Mouse (Mus musculus): ENCODE measurements around the gene Cd244a. TPM values are rescaled to one million over a fixed set of nuclear protein-coding genes. Genes with fewer than 3 reads are reported as not detected.

Cd244a gene
- 0.76 and 1.1 TPM in 2 replicates for polyA plus RNA-seq (2015; fragmentation: Nextera tagmentation; extraction: Ambion mirVana)

DNA sequence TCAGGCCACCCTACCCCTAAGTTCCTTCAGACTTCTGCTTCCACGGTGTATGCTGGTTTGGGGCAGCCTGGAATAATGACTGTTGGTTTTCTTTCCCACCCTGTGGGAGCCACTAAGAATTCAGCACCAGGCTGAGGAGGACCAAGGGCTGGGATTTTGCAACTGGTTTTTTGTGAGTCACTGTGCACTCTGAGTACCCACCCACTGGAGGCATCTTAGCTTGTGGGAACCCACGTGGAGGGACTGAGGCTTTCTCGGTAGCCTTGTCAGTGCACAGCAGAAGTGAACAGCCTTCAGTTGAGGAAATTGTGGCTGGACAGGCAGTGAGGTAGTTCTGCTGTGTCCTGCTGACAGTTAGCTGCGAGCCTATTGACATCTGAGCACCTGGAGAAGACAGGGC, at the start of gene Cd244a:
Gene Cd244a (plus strand): TSS at position 296 of the 400 bp plus-strand sequence.
- no peak within 1 kb of the TSS for H3K9ac ChIP-seq (ENCODE audit: low read length)
- no peak for ATAC-seq (replicated peaks; ENCODE audit: extremely low read depth, insufficient read depth, low FRiP score)
- no peaks in the 10 kb centered on the region for H3K27me3 ChIP-seq (ENCODE audit: control insufficient read depth, insufficient read depth, low read length)
- H3K4me3 ChIP-seq (ENCODE audit: low read length), result no peak within 1 kb of the TSS
- no peaks in the 10 kb centered on the region for H3K36me3 ChIP-seq (ENCODE audit: control insufficient read depth, insufficient read depth)
- H3K9me3 ChIP-seq (replicated peaks; ENCODE audit: control insufficient read depth, low read length), result no peaks in the 10 kb centered on the region
- no peak within 1 kb of the TSS for H3K27ac ChIP-seq (ENCODE audit: low read length)
- WGBS, result 66% methylated on average over 4 of the region's 4 CpGs
- no peak within 1 kb of the TSS for H3K4me2 ChIP-seq (ENCODE audit: low read depth, low read length)
- peaks cover 4% of the 10 kb centered on the region for H3K4me1 ChIP-seq (ENCODE audit: control insufficient read depth, insufficient read depth, low read length)

DNA sequence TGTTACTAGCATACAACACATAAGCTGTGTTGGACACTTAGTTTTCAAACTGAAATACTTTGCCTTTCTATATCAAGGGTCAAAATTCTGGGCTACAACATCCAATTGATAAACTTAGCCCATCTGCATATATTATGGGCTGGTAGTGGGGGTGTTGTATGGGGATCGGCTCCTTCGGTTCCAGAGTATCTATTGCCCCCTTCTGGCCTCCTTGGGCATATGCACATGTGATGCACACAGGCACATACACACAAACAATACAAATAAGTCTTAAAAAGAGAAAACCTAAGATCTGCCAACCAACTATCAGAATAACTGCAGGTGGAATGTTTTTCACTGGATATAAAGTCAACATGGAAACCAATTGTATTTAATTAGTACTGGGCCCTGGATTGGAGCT, 45.8 kb upstream of the Cd244a start:
- H3K4me3 ChIP-seq (ENCODE audit: low read length), result no peak overlapping the region
- no peaks in the 10 kb centered on the region for H3K36me3 ChIP-seq (ENCODE audit: control insufficient read depth, insufficient read depth)
- no peak overlapping the region for H3K9ac ChIP-seq (ENCODE audit: low read length)
- no peak for ATAC-seq (replicated peaks; ENCODE audit: extremely low read depth, insufficient read depth, low FRiP score)
- no peaks in the 10 kb centered on the region for H3K4me1 ChIP-seq (ENCODE audit: control insufficient read depth, insufficient read depth, low read length)
- H3K27ac ChIP-seq (ENCODE audit: low read length), result no peak overlapping the region
- no peak overlapping the region for H3K4me2 ChIP-seq (ENCODE audit: low read depth, low read length)
- H3K27me3 ChIP-seq (ENCODE audit: control insufficient read depth, insufficient read depth, low read length), result no peaks in the 10 kb centered on the region
- H3K9me3 ChIP-seq (replicated peaks; ENCODE audit: control insufficient read depth, low read length), result no peaks in the 10 kb centered on the region
- WGBS, result 91% methylated on average over 2 of the region's 2 CpGs

DNA sequence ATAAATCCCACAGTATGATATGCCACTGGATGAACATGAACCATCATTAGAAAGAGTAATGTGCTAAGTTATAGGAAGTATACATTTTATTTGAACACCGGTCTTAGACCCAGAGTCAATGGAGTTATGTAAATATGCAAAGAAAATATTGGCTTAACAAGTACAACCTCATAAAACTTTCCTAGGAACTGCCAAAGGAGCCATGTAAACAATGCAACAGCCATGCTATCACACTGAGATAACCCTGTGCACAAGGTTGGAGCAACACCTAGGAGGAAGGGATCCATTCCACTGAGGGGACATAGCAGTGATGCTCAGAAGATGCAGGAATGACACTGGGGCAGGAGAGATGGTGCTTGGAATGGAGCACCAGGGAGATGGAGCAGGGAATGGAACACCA, 45.2 kb upstream of the Cd244a start:
- H3K27ac ChIP-seq (ENCODE audit: low read length), result no peak overlapping the region
- 85% methylated on average over 1 of the region's 1 CpGs for WGBS
- no peaks in the 10 kb centered on the region for H3K4me1 ChIP-seq (ENCODE audit: control insufficient read depth, insufficient read depth, low read length)
- H3K27me3 ChIP-seq (ENCODE audit: control insufficient read depth, insufficient read depth, low read length), result no peaks in the 10 kb centered on the region
- no peak overlapping the region for H3K4me3 ChIP-seq (ENCODE audit: low read length)
- H3K4me2 ChIP-seq (ENCODE audit: low read depth, low read length), result no peak overlapping the region
- no peak for ATAC-seq (replicated peaks; ENCODE audit: extremely low read depth, insufficient read depth, low FRiP score)
- H3K9ac ChIP-seq (ENCODE audit: low read length), result no peak overlapping the region
- H3K36me3 ChIP-seq (ENCODE audit: control insufficient read depth, insufficient read depth), result no peaks in the 10 kb centered on the region
- H3K9me3 ChIP-seq (replicated peaks; ENCODE audit: control insufficient read depth, low read length), result no peaks in the 10 kb centered on the region

DNA sequence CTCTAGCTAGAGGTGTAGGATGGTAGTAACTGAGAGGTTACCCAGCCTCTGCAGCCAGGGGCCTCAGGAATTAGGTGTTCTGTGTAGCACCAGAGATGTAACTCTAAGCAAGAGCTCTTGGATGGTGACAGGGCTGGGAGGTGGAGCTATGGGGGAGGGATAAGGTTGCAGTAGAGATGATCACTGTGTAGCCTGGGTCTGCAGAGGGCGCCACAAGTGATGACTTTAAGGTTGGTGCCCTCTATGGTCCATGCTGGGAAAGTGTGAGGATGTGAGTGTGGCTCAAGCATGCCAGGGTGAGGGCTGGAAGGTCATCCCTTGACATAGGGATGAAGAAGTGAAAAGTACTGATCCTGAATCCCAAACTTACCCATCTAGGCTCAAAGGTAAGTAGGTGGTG, 44.0 kb upstream of the Cd244a start:
- H3K9ac ChIP-seq (ENCODE audit: low read length), result no peak overlapping the region
- 10% methylated on average over 1 of the region's 1 CpGs for WGBS
- no peaks in the 10 kb centered on the region for H3K36me3 ChIP-seq (ENCODE audit: control insufficient read depth, insufficient read depth)
- H3K27ac ChIP-seq (ENCODE audit: low read length), result no peak overlapping the region
- no peaks in the 10 kb centered on the region for H3K27me3 ChIP-seq (ENCODE audit: control insufficient read depth, insufficient read depth, low read length)
- H3K4me3 ChIP-seq (ENCODE audit: low read length), result no peak overlapping the region
- no peak for ATAC-seq (replicated peaks; ENCODE audit: extremely low read depth, insufficient read depth, low FRiP score)
- H3K9me3 ChIP-seq (replicated peaks; ENCODE audit: control insufficient read depth, low read length), result no peaks in the 10 kb centered on the region
- H3K4me1 ChIP-seq (ENCODE audit: control insufficient read depth, insufficient read depth, low read length), result no peaks in the 10 kb centered on the region
- no peak overlapping the region for H3K4me2 ChIP-seq (ENCODE audit: low read depth, low read length)

DNA sequence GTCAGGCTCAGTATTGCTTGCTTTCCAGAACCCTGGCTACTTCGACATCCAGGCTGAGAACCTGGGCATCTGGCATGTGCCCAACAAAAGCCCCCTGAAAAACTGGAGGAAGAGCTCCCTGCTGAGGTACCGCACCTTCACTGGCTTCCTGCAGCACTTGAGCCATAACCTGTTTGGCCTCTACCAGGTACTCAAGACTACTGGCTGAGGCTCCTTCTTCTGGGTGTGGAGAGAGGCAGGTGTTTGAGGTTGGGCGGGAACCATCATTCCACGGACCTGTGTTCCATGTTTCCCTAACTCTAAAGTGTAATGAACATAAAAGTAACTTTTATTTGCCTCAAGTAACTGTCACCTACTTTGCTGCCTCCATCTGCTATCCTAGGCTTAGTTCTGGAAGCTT, 43.4 kb upstream of the Cd244a start:
- ATAC-seq (replicated peaks; ENCODE audit: extremely low read depth, insufficient read depth, low FRiP score), result no peak
- Histone ChIP-seq H3K4me1 (ENCODE audit: control insufficient read depth, insufficient read depth, low read length) (no peaks in the 10 kb centered on the region), H3K9me3 (replicated peaks; ENCODE audit: control insufficient read depth, low read length) (no peaks in the 10 kb centered on the region), H3K27ac (ENCODE audit: low read length) (no peak overlapping the region), H3K4me3 (ENCODE audit: low read length) (no peak overlapping the region), H3K9ac (ENCODE audit: low read length) (no peak overlapping the region), H3K4me2 (ENCODE audit: low read depth, low read length) (no peak overlapping the region), H3K36me3 (ENCODE audit: control insufficient read depth, insufficient read depth) (no peaks in the 10 kb centered on the region), H3K27me3 (ENCODE audit: control insufficient read depth, insufficient read depth, low read length) (no peaks in the 10 kb centered on the region)
- WGBS, result 83% methylated on average over 4 of the region's 4 CpGs

DNA sequence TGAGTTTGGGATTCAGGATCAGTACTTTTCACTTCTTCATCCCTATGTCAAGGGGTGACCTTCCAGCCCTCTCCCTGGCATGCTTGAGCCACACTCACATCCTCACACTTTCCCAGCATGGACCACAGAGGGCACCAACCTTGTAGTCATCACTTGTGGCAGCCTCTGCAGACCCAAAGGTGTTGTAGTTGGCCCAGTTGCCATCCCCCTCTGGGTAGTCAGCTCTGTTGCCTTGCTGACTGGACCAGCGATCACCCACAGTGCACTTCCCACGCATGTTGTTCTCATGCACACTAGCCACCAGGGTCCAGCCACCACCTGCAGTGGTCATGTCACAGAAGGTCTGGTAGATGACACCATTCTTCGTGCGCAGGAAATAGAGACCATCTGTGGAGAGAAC, 27.6 kb upstream of the Cd244a start:
- no peak overlapping the region for H3K27ac ChIP-seq (ENCODE audit: low read length)
- no peaks in the 10 kb centered on the region for H3K36me3 ChIP-seq (ENCODE audit: control insufficient read depth, insufficient read depth)
- no peaks in the 10 kb centered on the region for H3K9me3 ChIP-seq (replicated peaks; ENCODE audit: control insufficient read depth, low read length)
- WGBS, result 91% methylated on average over 4 of the region's 4 CpGs
- H3K9ac ChIP-seq (ENCODE audit: low read length), result no peak overlapping the region
- no peak overlapping the region for H3K4me3 ChIP-seq (ENCODE audit: low read length)
- no peaks in the 10 kb centered on the region for H3K4me1 ChIP-seq (ENCODE audit: control insufficient read depth, insufficient read depth, low read length)
- no peak for ATAC-seq (replicated peaks; ENCODE audit: extremely low read depth, insufficient read depth, low FRiP score)
- no peak overlapping the region for H3K4me2 ChIP-seq (ENCODE audit: low read depth, low read length)
- no peaks in the 10 kb centered on the region for H3K27me3 ChIP-seq (ENCODE audit: control insufficient read depth, insufficient read depth, low read length)

DNA sequence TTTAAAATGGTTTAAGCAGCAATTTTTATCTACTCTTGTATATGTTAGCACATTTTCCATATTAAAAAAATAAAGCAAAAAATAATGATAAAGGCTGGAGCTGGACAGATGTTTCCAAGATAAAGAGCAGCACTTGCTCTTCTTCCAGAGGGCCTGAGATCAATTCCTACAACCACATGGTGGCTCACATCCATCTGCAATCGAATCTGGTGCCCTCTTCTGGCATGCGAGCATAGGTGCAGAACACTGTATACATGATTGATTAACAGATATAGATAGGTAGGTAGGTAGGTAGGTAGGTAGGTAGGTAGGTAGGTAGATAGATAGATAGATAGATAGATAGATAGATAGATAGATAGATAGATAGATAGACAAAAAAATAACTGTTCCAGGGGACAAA, 26.2 kb upstream of the Cd244a start:
- H3K27me3 ChIP-seq (ENCODE audit: control insufficient read depth, insufficient read depth, low read length), result no peaks in the 10 kb centered on the region
- H3K27ac ChIP-seq (ENCODE audit: low read length), result no peak overlapping the region
- WGBS, result 62% methylated on average over 2 of the region's 2 CpGs
- no peaks in the 10 kb centered on the region for H3K9me3 ChIP-seq (replicated peaks; ENCODE audit: control insufficient read depth, low read length)
- H3K9ac ChIP-seq (ENCODE audit: low read length), result no peak overlapping the region
- H3K36me3 ChIP-seq (ENCODE audit: control insufficient read depth, insufficient read depth), result no peaks in the 10 kb centered on the region
- ATAC-seq (replicated peaks; ENCODE audit: extremely low read depth, insufficient read depth, low FRiP score), result no peak
- no peak overlapping the region for H3K4me2 ChIP-seq (ENCODE audit: low read depth, low read length)
- H3K4me1 ChIP-seq (ENCODE audit: control insufficient read depth, insufficient read depth, low read length), result no peaks in the 10 kb centered on the region
- no peak overlapping the region for H3K4me3 ChIP-seq (ENCODE audit: low read length)

DNA sequence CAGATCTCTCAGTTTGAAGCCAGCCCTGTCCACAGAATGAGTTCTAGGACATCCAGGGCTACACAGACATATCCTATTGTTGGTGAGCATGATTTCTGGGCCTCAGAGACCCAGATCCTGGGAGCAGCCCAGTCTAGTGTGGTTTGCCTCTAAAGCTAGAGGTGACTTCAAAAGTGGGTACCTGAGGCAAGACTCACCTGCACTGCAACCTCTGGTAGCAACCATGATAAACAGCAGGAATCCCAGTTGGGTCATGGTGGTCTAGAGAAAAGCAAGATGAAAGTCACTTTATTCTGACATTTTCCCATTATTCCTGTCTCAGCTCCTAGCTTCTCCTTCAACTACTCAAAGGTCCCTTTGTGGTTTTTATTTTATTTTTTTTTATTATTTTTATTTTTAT, 24.4 kb upstream of the Cd244a start:
- no peaks in the 10 kb centered on the region for H3K27me3 ChIP-seq (ENCODE audit: control insufficient read depth, insufficient read depth, low read length)
- no peak for ATAC-seq (replicated peaks; ENCODE audit: extremely low read depth, insufficient read depth, low FRiP score)
- H3K27ac ChIP-seq (ENCODE audit: low read length), result no peak overlapping the region
- H3K4me2 ChIP-seq (ENCODE audit: low read depth, low read length), result no peak overlapping the region
- H3K9ac ChIP-seq (ENCODE audit: low read length), result no peak overlapping the region
- peaks cover 2% of the 10 kb centered on the region; the same call in 1 of the 2 replicates for H3K9me3 ChIP-seq (replicated peaks; ENCODE audit: control insufficient read depth, low read length)
- H3K4me1 ChIP-seq (ENCODE audit: control insufficient read depth, insufficient read depth, low read length), result no peaks in the 10 kb centered on the region
- no peak overlapping the region for H3K4me3 ChIP-seq (ENCODE audit: low read length)
- H3K36me3 ChIP-seq (ENCODE audit: control insufficient read depth, insufficient read depth), result no peaks in the 10 kb centered on the region

DNA sequence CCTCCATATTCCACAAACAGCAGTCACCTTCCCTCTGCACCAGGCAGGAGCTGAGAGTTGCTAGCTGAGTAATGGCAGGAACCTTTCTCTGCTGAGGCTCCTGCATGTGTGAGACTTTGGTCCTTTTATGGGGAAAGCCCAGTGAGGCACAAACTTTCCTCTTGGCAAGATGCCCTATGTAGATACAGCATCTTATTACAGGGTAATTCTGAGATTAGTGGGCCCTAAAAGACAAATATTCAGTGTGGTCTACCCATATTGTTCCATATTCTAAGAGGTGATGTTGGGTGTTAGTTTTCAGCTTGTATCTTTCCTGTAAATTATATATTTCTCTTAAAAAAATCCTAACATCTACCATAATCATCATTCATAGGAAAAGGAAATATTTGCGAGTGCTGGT, 23.8 kb upstream of the Cd244a start, which contains the start of gene Itln1:
Gene Itln1 (minus strand): TSS at position 101 of the 400 bp plus-strand sequence.
- H3K27me3 ChIP-seq (ENCODE audit: control insufficient read depth, insufficient read depth, low read length), result no peaks in the 10 kb centered on the region
- no peak within 1 kb of the TSS for H3K9ac ChIP-seq (ENCODE audit: low read length)
- no peak for ATAC-seq (replicated peaks; ENCODE audit: extremely low read depth, insufficient read depth, low FRiP score)
- H3K4me1 ChIP-seq (ENCODE audit: control insufficient read depth, insufficient read depth, low read length), result no peaks in the 10 kb centered on the region
- no peak within 1 kb of the TSS for H3K4me2 ChIP-seq (ENCODE audit: low read depth, low read length)
- H3K9me3 ChIP-seq (replicated peaks; ENCODE audit: control insufficient read depth, low read length), result peaks cover 6% of the 10 kb centered on the region; the same call in 1 of the 2 replicates
- H3K4me3 ChIP-seq (ENCODE audit: low read length), result no peak within 1 kb of the TSS
- H3K27ac ChIP-seq (ENCODE audit: low read length), result no peak within 1 kb of the TSS
- WGBS, result 96% methylated on average over 1 of the region's 1 CpGs
- H3K36me3 ChIP-seq (ENCODE audit: control insufficient read depth, insufficient read depth), result no peaks in the 10 kb centered on the region

DNA sequence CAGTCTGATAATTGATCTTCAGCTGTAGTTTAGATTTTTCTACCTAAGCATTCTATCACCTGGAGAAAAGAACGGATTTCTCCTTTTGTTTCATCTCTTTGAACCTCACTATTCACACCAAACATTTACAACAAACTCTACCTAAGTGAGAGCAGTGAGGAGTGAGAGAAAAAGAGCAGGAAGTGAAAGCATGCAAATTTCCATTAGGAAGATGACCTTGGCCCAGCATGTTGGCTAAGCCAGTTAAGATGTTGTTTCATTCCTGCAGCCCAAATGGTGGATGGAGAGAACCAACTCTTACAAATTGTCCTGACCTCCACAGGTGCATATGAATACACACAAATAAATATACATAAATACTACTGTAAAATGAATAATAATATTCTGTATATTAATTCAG, 18.3 kb upstream of the Cd244a start:
- H3K36me3 ChIP-seq (ENCODE audit: control insufficient read depth, insufficient read depth), result no peaks in the 10 kb centered on the region
- no peak overlapping the region for H3K27ac ChIP-seq (ENCODE audit: low read length)
- no peaks in the 10 kb centered on the region for H3K27me3 ChIP-seq (ENCODE audit: control insufficient read depth, insufficient read depth, low read length)
- 71% methylated on average over 1 of the region's 1 CpGs for WGBS
- H3K9ac ChIP-seq (ENCODE audit: low read length), result no peak overlapping the region
- H3K4me3 ChIP-seq (ENCODE audit: low read length), result no peak overlapping the region
- H3K9me3 ChIP-seq (replicated peaks; ENCODE audit: control insufficient read depth, low read length), result peaks cover 6% of the 10 kb centered on the region; the same call in 1 of the 2 replicates
- H3K4me2 ChIP-seq (ENCODE audit: low read depth, low read length), result no peak overlapping the region
- no peaks in the 10 kb centered on the region for H3K4me1 ChIP-seq (ENCODE audit: control insufficient read depth, insufficient read depth, low read length)
- ATAC-seq (replicated peaks; ENCODE audit: extremely low read depth, insufficient read depth, low FRiP score), result no peak
